Mouse (Mus musculus) skeletal muscle tissue, postnatal 0 days (tissue): ENCODE data around the gene Hopx. TPM values are rescaled to one million over a fixed set of nuclear protein-coding genes. Genes with fewer than 3 reads are reported as not detected.

Source experiments
- polyA plus RNA-seq: library from polyadenylated mRNA; unstranded; fragments of >200 nt; fragmentation: Nextera tagmentation; extraction: Ambion mirVana; gene quantifications from 2 replicates; pipeline ENCODE4 v1.2.1, GENCODE M21; 2015

Gene Hopx
- 2.7 TPM in 2 replicates for polyA plus RNA-seq

DNA sequence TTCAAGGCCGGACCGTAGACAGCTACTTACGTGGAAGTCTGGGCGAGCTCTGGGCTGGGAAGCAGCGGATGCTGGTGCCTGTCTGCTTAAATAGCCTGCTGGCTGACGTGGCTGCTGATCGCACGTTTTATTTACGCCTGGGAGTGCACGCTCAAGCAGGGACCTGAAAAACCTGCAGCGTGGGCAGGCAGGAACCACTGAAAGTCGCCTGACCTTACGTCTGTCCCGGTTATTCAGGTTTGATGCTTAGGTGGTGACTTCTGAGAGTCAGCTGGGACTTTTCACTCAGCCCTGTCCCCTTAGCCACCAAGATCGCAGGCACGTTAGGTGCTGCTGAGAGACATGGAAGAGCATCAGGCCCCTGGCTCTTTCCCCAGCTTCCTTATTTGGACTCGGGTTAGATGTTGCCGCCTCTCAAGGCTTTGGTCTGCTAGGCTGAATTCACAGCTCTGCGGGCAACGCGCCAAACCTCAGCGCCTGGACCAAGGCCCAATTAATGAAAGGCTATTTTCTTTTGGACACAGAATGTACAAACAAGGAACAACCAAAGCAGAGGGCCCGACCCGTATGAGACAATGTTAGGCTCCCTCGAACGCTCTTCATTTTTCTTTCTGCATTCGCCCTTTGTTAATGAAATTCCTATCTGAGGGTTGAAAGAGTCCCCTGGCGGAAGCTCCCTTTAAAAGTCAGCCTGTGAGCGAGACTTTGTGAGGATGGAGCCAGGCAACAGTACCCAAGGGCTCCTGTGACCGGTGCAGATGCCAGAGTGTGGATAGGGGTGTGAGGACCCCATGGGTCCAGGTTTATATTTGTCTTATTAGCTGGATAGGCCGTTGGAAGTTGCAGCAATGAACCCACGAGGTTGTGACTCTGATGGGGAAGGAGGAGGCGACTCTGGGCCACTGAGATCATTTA lies at the start of gene Hopx:
TSS of gene Hopx (minus strand) at position 305 of the 915 bp plus-strand sequence.

Other genes with a start within 250 kb of the Hopx start
- gene Aasdh, start 209.6 kb downstream of the Hopx start, polyA plus RNA-seq, result 5.6 and 7.0 TPM in 2 replicates
- gene Paics, start 163.8 kb downstream of the Hopx start, polyA plus RNA-seq, result 135 and 140 TPM in 2 replicates
- gene Ppat, start 163.5 kb downstream of the Hopx start, polyA plus RNA-seq, result 28.4 and 29.4 TPM in 2 replicates
- 44.1 and 46.4 TPM in 2 replicates for gene Srp72, start 140.4 kb downstream of the Hopx start, polyA plus RNA-seq
- gene Arl9, start 111.1 kb downstream of the Hopx start, polyA plus RNA-seq, result not detected in 2 replicates
- not detected in 2 replicates for gene Thegl, start 99.1 kb downstream of the Hopx start, polyA plus RNA-seq
- gene Spink2, start 96.3 kb upstream of the Hopx start, polyA plus RNA-seq, result 5.3 and 7.7 TPM in 2 replicates
- gene Rest, start 150.4 kb upstream of the Hopx start, polyA plus RNA-seq, result 11.5 and 12.1 TPM in 2 replicates
- gene Noa1, start 195.0 kb upstream of the Hopx start, polyA plus RNA-seq, result 17.0 and 17.3 TPM in 2 replicates
- 20.7 and 22.1 TPM in 2 replicates for gene Polr2b, start 195.0 kb upstream of the Hopx start, polyA plus RNA-seq